Mouse (Mus musculus): ENCODE measurements around the gene Rasgef1b.

The Rasgef1b gene

GRCm38 (mm10) chr5:99447481-99447880 lies 281.4 kb downstream of the Rasgef1b start:
- no peak for DNase-seq (ENCODE audit: low spot score)

GRCm38 (mm10) chr5:99445242-99445641 lies 283.6 kb downstream of the Rasgef1b start:
- no peak for DNase-seq (ENCODE audit: low spot score)

- DNase-seq (ENCODE audit: low spot score) = no peak
Measured at GRCm38 (mm10) chr5:99444777-99445176, 284.1 kb downstream of the Rasgef1b start.

- DNase-seq (ENCODE audit: low spot score) = no peak
Measured at GRCm38 (mm10) chr5:99440109-99440508, 288.8 kb downstream of the Rasgef1b start.

- no peak for DNase-seq (ENCODE audit: low spot score)
Measured at GRCm38 (mm10) chr5:99438526-99438925, 290.3 kb downstream of the Rasgef1b start.

- DNase-seq (ENCODE audit: low spot score) = no peak
Measured at GRCm38 (mm10) chr5:99434226-99434625, 294.6 kb downstream of the Rasgef1b start.

GRCm38 (mm10) chr5:99432471-99432870 lies 296.4 kb downstream of the Rasgef1b start:
- no peak for DNase-seq (ENCODE audit: low spot score)

- no peak for DNase-seq (ENCODE audit: low spot score)
Measured at GRCm38 (mm10) chr5:99429273-99429672, 299.6 kb downstream of the Rasgef1b start.

- DNase-seq (ENCODE audit: low spot score) = no peak
Measured at GRCm38 (mm10) chr5:99428648-99429047, 300.2 kb downstream of the Rasgef1b start.

- no peak for DNase-seq (ENCODE audit: low spot score)
Measured at GRCm38 (mm10) chr5:99423271-99423670, 305.6 kb downstream of the Rasgef1b start.

GRCm38 (mm10) chr5:99422856-99423255 lies 306.0 kb downstream of the Rasgef1b start:
- no peak for DNase-seq (ENCODE audit: low spot score)

GRCm38 (mm10) chr5:99422092-99422491 lies 306.8 kb downstream of the Rasgef1b start:
- no peak for DNase-seq (ENCODE audit: low spot score)

- DNase-seq (ENCODE audit: low spot score) = no peak
Measured at GRCm38 (mm10) chr5:99419872-99420271, 309.0 kb downstream of the Rasgef1b start.

- DNase-seq (ENCODE audit: low spot score) = no peak
Measured at GRCm38 (mm10) chr5:99416902-99417301, 312.0 kb downstream of the Rasgef1b start.

GRCm38 (mm10) chr5:99415676-99416075 lies 313.2 kb downstream of the Rasgef1b start:
- no peak for DNase-seq (ENCODE audit: low spot score)

- no peak for DNase-seq (ENCODE audit: low spot score)
Measured at GRCm38 (mm10) chr5:99415049-99415448, 313.8 kb downstream of the Rasgef1b start.

- DNase-seq (ENCODE audit: low spot score) = no peak
Measured at GRCm38 (mm10) chr5:99414293-99414692, 314.6 kb downstream of the Rasgef1b start.

- DNase-seq (ENCODE audit: low spot score) = no peak
Measured at GRCm38 (mm10) chr5:99413851-99414250, 315.0 kb downstream of the Rasgef1b start.

GRCm38 (mm10) chr5:99413391-99413790 lies 315.5 kb downstream of the Rasgef1b start:
- no peak for DNase-seq (ENCODE audit: low spot score)

GRCm38 (mm10) chr5:99404403-99405170 lies 324.3 kb downstream of the Rasgef1b start:
- no peak for DNase-seq (ENCODE audit: low spot score)

- no peak for DNase-seq (ENCODE audit: low spot score)
Measured at GRCm38 (mm10) chr5:99403325-99403724, 325.5 kb downstream of the Rasgef1b start.

- DNase-seq (ENCODE audit: low spot score) = no peak
Measured at GRCm38 (mm10) chr5:99402784-99403183, 326.1 kb downstream of the Rasgef1b start.

- no peak for DNase-seq (ENCODE audit: low spot score)
Measured at GRCm38 (mm10) chr5:99402297-99402696, 326.6 kb downstream of the Rasgef1b start.
